Mouse (Mus musculus) CD4-positive helper T cell, adult 2 months (primary cell): Measurements from ENCODE around the gene Lrrc32.

Source experiments
- DNase-seq: peaks from one replicate; pipeline ENCODE4 v3.0.0-alpha.2; 2012; ENCODE audit warnings: low read depth, missing footprints, low spot score

Gene Lrrc32

GRCm38 (mm10) chr7:98510961-98511958 is 22.2 kb downstream of the Lrrc32 start:
- no peak for DNase-seq

DNA sequence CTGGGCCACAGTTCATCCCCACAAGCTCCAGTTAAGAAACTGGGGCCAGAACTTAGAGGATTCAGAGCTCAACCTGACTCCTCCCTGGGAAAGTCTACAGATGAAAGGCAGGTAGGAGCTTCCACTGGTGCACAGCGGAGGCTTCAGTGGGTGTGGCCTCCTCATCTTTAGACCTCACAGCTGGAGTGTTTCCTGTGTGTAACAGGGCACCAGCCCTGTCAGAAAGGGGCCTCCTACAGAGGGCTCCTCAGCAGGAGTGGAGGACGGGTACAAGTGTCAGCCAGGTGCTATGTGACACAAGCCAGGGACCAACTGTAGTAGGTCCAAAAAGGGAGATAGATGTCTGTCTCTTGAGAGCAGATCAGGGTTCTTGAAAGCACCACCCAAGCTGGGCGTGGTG is 24.2 kb downstream of the Lrrc32 start:
- peak; percentile 21 for DNase-seq

GRCm38 (mm10) chr7:98522576-98522975 is 33.5 kb downstream of the Lrrc32 start:
- no peak for DNase-seq

GRCm38 (mm10) chr7:98523070-98523812 is 34.2 kb downstream of the Lrrc32 start:
- DNase-seq, result no peak

DNA sequence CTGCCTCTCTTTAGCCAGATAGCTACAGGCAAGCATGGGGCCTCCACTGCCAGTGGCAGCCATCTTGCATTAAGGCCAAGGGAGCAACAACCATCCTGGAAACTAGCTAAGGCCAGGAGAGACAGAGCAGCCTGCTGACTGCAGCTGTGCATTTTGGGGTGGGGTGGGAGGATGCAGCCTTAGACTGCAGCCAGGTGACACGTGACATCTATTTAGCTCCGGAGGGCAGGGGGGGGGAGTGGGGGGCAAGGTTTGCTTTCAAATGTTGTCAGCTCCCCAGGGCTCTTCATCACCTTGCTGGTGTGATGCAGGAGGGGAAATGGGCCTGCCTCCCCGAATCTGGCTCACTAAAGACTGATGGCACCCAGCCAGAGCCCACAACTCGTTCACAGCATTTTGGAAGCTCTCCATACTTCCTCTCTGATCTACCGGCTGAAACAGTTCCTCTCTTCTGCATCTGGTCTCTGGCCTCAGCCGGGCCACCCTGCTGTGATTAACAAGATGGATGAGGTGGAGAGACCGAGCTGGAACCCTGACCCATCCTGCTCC is 34.8 kb downstream of the Lrrc32 start:
- peak; percentile 57 for DNase-seq

DNA sequence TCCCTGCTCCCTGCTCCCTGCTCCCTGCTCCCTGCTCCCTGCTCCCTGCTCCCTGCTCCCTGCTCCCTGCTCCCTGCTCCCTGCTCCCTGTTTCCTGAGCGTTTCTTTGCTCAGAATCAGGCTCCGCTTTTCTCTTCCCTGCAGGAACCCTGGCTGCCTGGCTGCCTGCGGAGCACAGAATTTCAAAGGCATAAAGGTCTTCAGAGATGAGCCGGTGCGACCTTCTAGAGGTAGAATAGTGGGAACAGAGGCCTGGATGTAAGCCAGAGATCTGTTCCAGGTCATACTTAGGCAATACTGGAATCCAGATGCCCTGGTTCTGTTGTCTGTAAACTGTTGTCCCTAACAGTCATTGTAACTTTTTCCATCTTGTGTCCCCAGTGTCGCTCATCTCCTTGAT is 35.3 kb downstream of the Lrrc32 start:
- no peak for DNase-seq

- DNase-seq, result no peak
Measured at GRCm38 (mm10) chr7:98524869-98525699, 36.0 kb downstream of the Lrrc32 start.

DNA sequence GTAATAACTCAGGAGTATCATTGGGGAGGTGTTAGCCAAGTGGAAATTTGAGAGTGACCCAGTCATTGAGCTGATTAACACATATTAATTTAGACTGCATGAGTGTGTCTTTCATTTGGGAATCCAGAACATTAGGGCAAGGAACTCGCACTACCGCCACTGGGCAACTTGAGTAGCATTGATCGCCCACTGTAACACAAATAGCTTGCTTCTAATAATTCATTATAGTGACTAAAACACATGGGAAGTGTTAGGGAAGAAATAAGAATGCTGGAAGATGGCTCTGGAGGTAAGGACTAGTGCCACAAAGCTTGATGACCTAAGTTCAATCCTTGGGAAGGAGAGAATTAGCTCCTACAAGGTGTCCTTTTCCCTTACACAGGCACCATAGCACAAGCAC is 38.0 kb downstream of the Lrrc32 start:
- no peak for DNase-seq

GRCm38 (mm10) chr7:98531612-98532011 is 42.5 kb downstream of the Lrrc32 start:
- DNase-seq, result peak; percentile 19

DNA sequence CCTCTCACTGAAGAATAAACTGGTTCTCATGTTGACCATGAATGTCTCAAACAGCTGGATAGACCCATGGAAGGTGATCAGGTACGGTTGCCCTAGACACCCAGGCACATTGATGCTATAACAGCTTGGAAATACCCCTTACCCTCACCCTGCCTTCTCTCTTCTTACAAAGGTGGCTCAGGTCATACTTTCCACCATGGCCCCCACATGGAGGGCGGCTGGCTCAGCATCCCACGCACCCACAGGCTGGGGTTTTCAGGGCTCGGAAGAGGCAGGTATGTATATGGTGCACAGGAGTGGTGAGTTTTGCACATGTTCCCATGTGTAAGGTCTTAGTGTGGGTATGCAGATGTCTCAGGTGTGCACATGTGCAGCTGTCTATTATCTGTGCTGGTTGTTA is 43.9 kb downstream of the Lrrc32 start:
- peak; percentile 19 for DNase-seq

- DNase-seq, result peak; percentile 59
Measured at GRCm38 (mm10) chr7:98534432-98534855, 45.4 kb downstream of the Lrrc32 start.

DNA sequence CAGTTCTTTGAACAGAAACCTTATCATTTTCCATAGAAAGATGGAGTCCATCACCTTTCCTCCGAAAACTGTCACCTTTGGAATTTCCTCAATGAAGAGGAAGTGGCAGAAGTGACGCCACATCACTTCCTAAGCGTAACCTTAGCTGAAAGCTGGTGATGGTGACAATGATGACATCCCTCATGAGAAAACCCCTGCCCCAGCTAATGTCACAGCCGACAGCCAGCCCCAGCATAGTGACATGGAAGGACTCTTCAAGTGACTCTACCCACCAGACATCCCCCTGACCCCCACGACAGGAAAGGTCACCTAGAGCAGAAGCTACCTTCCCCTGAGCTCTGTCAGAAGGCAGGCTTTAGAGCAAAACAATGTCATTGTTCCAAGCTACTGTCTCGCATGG is 46.1 kb downstream of the Lrrc32 start:
- no peak for DNase-seq

- DNase-seq, result no peak
Measured at GRCm38 (mm10) chr7:98535882-98536281, 46.8 kb downstream of the Lrrc32 start.

DNA sequence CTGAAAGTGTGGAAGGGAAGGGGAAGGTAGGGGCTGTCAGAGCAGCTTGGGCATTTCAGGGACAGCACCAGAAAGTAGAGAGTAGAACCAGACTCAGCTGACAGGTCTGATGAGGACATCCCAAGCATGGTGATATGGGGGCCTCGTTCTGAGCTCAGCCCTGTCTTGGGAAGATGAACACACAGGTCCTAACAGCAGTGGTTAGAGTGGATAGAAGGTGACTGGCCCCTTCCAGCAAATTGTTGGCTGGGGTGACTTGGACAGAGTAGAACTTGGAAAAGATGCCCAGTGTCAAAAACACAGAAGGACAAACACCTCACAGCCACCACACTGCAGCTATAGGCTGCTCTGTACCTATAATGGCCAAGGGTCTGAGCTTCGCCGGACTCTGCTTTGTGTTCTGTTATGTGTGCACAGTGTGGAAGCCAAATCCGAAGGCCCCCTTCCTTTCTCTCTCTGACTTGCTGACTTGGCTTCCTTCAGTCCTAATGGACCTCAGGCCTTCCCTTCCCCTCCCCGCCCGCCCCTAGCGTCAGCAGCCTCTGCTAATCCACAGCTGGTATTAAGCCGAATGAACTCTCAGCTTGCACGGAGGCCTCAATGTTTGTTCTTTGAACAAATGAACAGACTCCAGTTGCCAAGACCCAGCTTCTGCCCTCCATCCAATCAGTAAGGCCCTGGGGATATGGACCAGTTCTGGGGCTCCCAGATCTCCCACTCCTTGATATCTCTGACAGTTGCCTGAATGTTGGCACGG is 48.3 kb downstream of the Lrrc32 start:
- DNase-seq, result no peak

DNA sequence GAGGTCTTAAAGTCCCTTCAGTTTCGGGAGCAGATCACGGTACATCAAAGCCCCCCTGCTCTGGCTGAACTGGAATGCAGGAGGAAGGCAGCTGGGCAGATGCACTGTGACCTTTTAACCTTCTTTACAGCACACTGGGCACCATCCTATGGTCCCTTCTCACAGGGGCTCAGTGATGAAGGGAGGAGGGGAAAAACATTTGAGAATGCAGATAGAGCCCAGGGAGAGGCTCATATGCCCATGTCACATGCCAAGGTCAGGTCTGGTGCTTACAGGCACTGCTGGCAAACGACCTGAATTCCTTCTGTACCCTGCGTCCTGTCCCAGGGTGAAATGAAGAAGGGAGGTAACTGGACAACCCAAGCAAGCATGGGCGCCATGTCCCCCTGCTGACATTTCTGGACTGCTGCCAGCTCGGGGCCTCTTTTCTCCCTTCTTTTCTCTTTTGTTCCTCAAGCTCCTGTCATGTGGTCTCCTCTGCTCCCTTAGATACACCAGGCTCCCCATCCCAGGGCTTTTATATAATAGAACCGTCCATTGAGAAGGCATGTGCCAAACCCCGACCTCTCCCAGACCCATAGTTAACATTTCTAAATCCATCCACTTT is 49.0 kb downstream of the Lrrc32 start:
- no peak for DNase-seq

DNA sequence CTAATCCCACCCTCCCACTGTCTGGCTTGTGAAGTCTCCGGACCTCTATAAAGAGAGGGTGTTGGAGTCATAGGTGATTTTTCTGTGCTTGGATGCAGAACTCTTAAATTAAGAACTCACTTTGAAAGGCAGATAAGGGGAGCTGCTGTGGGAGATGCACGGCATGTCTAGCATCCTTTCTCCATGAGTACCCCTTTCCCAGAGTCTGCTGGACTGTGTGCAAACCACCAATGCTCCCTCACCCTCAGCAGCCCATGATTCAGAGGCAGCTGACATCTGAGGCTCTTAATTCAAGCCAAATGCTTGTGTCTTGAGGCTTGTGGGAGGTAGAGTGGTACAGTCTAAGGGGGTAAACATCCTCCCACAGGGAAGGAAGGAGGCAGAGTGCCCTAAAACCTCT is 51.8 kb downstream of the Lrrc32 start:
- no peak for DNase-seq

GRCm38 (mm10) chr7:98541564-98541963 is 52.5 kb downstream of the Lrrc32 start:
- DNase-seq, result no peak

DNA sequence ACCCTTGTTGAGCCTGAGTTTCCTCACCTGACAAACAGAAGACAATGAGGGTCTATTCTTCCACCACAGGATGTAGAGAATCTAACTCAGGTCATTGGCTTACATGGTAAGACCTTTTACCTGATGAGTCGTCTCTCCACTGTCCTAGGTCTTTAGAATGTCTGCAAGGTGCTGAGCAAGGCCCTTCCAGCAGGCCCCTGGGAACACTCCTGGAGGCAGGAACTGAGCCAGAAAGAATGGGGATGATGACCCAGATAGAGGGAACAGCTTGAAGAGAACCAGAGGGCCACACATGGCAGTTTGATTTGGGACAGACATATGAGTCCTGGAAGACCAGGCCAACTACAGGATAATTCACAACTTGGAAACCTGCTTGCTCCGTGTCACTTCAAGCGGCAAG is 53.2 kb downstream of the Lrrc32 start:
- no peak for DNase-seq

GRCm38 (mm10) chr7:98542731-98543142 is 53.7 kb downstream of the Lrrc32 start:
- no peak for DNase-seq

DNA sequence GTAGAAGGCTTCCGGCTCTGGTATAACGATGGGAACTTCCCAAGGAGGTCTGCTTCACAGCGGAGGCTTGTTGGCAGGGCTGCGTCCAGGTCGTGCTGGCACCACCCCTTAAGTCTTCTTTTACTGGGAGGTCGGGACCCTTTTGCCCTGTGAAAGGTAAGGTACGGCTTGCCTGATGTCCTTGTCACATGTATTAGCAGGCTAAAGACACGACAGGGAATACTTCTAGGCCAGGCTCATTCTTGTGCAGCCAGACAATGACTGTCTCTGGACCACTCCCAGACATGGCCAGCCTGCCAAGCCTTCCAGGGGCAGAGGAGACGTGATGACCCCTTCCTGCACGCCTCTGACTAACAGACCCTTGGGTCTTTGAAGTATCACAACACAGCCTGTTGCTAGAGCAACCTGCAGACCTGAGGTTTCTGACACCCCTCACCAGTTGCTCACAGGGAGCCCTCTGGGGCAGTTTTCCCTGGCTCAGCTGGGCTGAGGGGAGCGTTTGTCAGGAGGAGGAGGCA is 54.8 kb downstream of the Lrrc32 start:
- no peak for DNase-seq
